Mouse (Mus musculus) olfactory bulb, adult 2 months (tissue): ENCODE measurements around the gene Fkbp8.

Source experiments
- CTCF ChIP-seq: fragments of 200-500 bp; IDR thresholded peaks from 2 replicates; pipeline ENCODE4 v1.5.1; 2012; ENCODE audit warnings: low read depth, mild to moderate bottlenecking, low read length, moderate library complexity; ENCODE audit not compliant: insufficient read depth
- POLR2A ChIP-seq: fragments of 200-500 bp; IDR thresholded peaks from 2 replicates; pipeline ENCODE4 v1.6.1; 2012; ENCODE audit warnings: mild to moderate bottlenecking, low read depth, low read length, moderate library complexity; ENCODE audit not compliant: insufficient read depth

- no peak for TF ChIP-seq POLR2A
- no peak for TF ChIP-seq CTCF
Measured at GRCm38 (mm10) chr8:70500386-70501301, 26.9 kb upstream of the Fkbp8 start.
